Mouse (Mus musculus) right cerebral cortex, adult 18-20 months (tissue): Measurements from ENCODE around the gene Herc2.

Experiments used
- DNase-seq: peaks from one replicate; pipeline ENCODE4 v3.0.0; 2022; ENCODE audit warnings: mixed read lengths

Herc2 gene

GRCm38 (mm10) chr7:56203286-56203685 lies 153.3 kb downstream of the Herc2 start:
- no peak for DNase-seq

- no peak for DNase-seq
Observed at GRCm38 (mm10) chr7:56204877-56205276, 154.9 kb downstream of the Herc2 start.

GRCm38 (mm10) chr7:56220811-56221210 lies 170.8 kb downstream of the Herc2 start:
- DNase-seq: no peak

GRCm38 (mm10) chr7:56235794-56236423 lies 185.9 kb downstream of the Herc2 start:
- DNase-seq: no peak

GRCm38 (mm10) chr7:56236617-56237016 lies 186.6 kb downstream of the Herc2 start:
- no peak for DNase-seq

- DNase-seq: no peak
Observed at GRCm38 (mm10) chr7:56239543-56239942, 189.5 kb downstream of the Herc2 start, which contains the start of gene Oca2. Gene Oca2 (plus strand): TSS chr7:56239760.

GRCm38 (mm10) chr7:56254568-56254967 lies 204.6 kb downstream of the Herc2 start:
- DNase-seq: no peak

- DNase-seq: no peak
Observed at GRCm38 (mm10) chr7:56257875-56258441, 208.0 kb downstream of the Herc2 start.

- DNase-seq: no peak
Observed at GRCm38 (mm10) chr7:56277506-56277905, 227.5 kb downstream of the Herc2 start.
